Mouse (Mus musculus) kidney, adult 18-20 months (tissue): Measurements from ENCODE around the gene Krtap19-5.

Experiments
- DNase-seq: peaks from one replicate; pipeline ENCODE4 v3.0.0; 2021

Krtap19-5 gene

GRCm38 (mm10) chr16:88896357-88896756, at the start of gene Krtap19-5:
Gene Krtap19-5 (minus strand): TSS chr16:88896457.
- DNase-seq = no peak

- no peak for DNase-seq
Measured at GRCm38 (mm10) chr16:88941106-88941505, 44.8 kb upstream of the Krtap19-5 start.

GRCm38 (mm10) chr16:88938252-88938651, 42.0 kb upstream of the Krtap19-5 start:
- DNase-seq = no peak

- DNase-seq = no peak
Measured at GRCm38 (mm10) chr16:88932165-88932564, 35.9 kb upstream of the Krtap19-5 start, which contains the start of gene Krtap19-9b. Gene Krtap19-9b (minus strand): TSS chr16:88932265.

- no peak for DNase-seq
Measured at GRCm38 (mm10) chr16:88886870-88887269, 9.4 kb downstream of the Krtap19-5 start.

- DNase-seq = no peak
Measured at GRCm38 (mm10) chr16:88884989-88885388, 11.3 kb downstream of the Krtap19-5 start, which contains the start of gene Krtap19-4. Gene Krtap19-4 (minus strand): TSS chr16:88885089.

- no peak for DNase-seq
Measured at GRCm38 (mm10) chr16:88877938-88878337, 18.3 kb downstream of the Krtap19-5 start, which contains the start of gene Krtap19-3. Gene Krtap19-3 (minus strand): TSS chr16:88878038.

- DNase-seq = no peak
Measured at GRCm38 (mm10) chr16:88874169-88874568, 22.1 kb downstream of the Krtap19-5 start, which contains the start of gene Krtap19-2. Gene Krtap19-2 (minus strand): TSS chr16:88874269.

GRCm38 (mm10) chr16:88869311-88869710, 26.9 kb downstream of the Krtap19-5 start, which contains the start of gene Krtap19-1:
Gene Krtap19-1 (minus strand): TSS chr16:88869411.
- no peak for DNase-seq

GRCm38 (mm10) chr16:88864887-88865407, 31.3 kb downstream of the Krtap19-5 start:
- no peak for DNase-seq

GRCm38 (mm10) chr16:88851450-88851849, 44.8 kb downstream of the Krtap19-5 start:
- DNase-seq = peak; percentile 7

GRCm38 (mm10) chr16:88848558-88848957, 47.7 kb downstream of the Krtap19-5 start:
- no peak for DNase-seq

GRCm38 (mm10) chr16:88847363-88847762, 48.9 kb downstream of the Krtap19-5 start:
- no peak for DNase-seq
